Mouse (Mus musculus): ENCODE data around the gene Hnrnpab. TPM values are rescaled to one million over a fixed set of nuclear protein-coding genes. Genes with fewer than 3 reads are reported as not detected.
"Not testable (repeated sequence)": the region's sequence is repeated elsewhere in the genome, so short reads cannot be mapped to it uniquely, and the experiment has no call there.

Gene Hnrnpab
- total RNA-seq, 2 experiments from 2014 or later, result 121 to 126 TPM

GRCm38 (mm10) chr11:51635525-51636322 lies 29.1 kb upstream of the Hnrnpab start, which contains the start of gene Rmnd5b:
Rmnd5b (minus strand) TSS chr11:51635896.
- intact Hi-C loops (cut with DNase I), result loop anchor here (5.0 kb wide), 1 partner anchor 52 kb away; the partner anchor contains the start of gene 0610009B22Rik
- DNase-seq (ENCODE audit: low spot score in 2 of 2), result peak; percentile 95 to 97

- no peak for DNase-seq (ENCODE audit: low spot score in 2 of 2)
- intact Hi-C loops (cut with DNase I), result loop anchor here (5.0 kb wide), 1 partner anchor 52 kb away; the partner anchor contains the start of gene 0610009B22Rik
Observed at GRCm38 (mm10) chr11:51635127-51635524, 28.5 kb upstream of the Hnrnpab start.

GRCm38 (mm10) chr11:51633721-51634120 lies 27.1 kb upstream of the Hnrnpab start:
- no peak for DNase-seq (ENCODE audit: low spot score in 2 of 2)
- intact Hi-C loops (cut with DNase I), result no loop called here

GRCm38 (mm10) chr11:51633200-51633599 lies 26.6 kb upstream of the Hnrnpab start:
- intact Hi-C loops (cut with DNase I); DNase-seq (ENCODE audit: low spot score in 2 of 2): not testable (repeated sequence)

GRCm38 (mm10) chr11:51632130-51632753 lies 25.6 kb upstream of the Hnrnpab start:
- intact Hi-C loops (cut with DNase I), result no loop called here
- DNase-seq (ENCODE audit: low spot score in 2 of 2), result no peak

- intact Hi-C loops (cut with DNase I), result no loop called here
- DNase-seq (ENCODE audit: low spot score in 2 of 2), result peak; percentile 64 to 72
Observed at GRCm38 (mm10) chr11:51629651-51630314, 23.1 kb upstream of the Hnrnpab start.

- intact Hi-C loops (cut with DNase I), result no loop called here
- DNase-seq (ENCODE audit: low spot score in 2 of 2), result no peak
Observed at GRCm38 (mm10) chr11:51627907-51628306, 21.3 kb upstream of the Hnrnpab start.

GRCm38 (mm10) chr11:51627425-51627824 lies 20.8 kb upstream of the Hnrnpab start:
- peak in 1 of 2 experiments; percentile 44 for DNase-seq (ENCODE audit: low spot score in 2 of 2)
- intact Hi-C loops (cut with DNase I), result no loop called here

GRCm38 (mm10) chr11:51625187-51625820 lies 18.7 kb upstream of the Hnrnpab start:
- DNase-seq (ENCODE audit: low spot score in 2 of 2), result no peak
- intact Hi-C loops (cut with DNase I), result no loop called here

- intact Hi-C loops (cut with DNase I), result no loop called here
- peak; percentile 77 to 82 for DNase-seq (ENCODE audit: low spot score in 2 of 2)
Observed at GRCm38 (mm10) chr11:51622971-51623491, 16.4 kb upstream of the Hnrnpab start.

- no peak for DNase-seq (ENCODE audit: low spot score in 2 of 2)
- intact Hi-C loops (cut with DNase I), result no loop called here
Observed at GRCm38 (mm10) chr11:51621776-51622175, 15.1 kb upstream of the Hnrnpab start.

- DNase-seq (ENCODE audit: low spot score in 2 of 2), result no peak
- intact Hi-C loops (cut with DNase I), result no loop called here
Observed at GRCm38 (mm10) chr11:51620084-51620483, 13.4 kb upstream of the Hnrnpab start.

GRCm38 (mm10) chr11:51619409-51620060 lies 12.9 kb upstream of the Hnrnpab start, which contains the start of gene Nhp2:
Nhp2 (plus strand) TSS chr11:51619735.
- DNase-seq (ENCODE audit: low spot score in 2 of 2), result peak; percentile 85 to 86
- intact Hi-C loops (cut with DNase I), result no loop called here

- intact Hi-C loops (cut with DNase I), result no loop called here
- no peak for DNase-seq (ENCODE audit: low spot score in 2 of 2)
Observed at GRCm38 (mm10) chr11:51618894-51619408, 12.3 kb upstream of the Hnrnpab start.

- intact Hi-C loops (cut with DNase I), result loop anchor here (1.0 kb wide), 1 partner anchor 64 kb away; no protein-coding TSS in a partner anchor
- DNase-seq (ENCODE audit: low spot score in 2 of 2), result peak; percentile 44 to 69
Observed at GRCm38 (mm10) chr11:51617693-51618092, 11.0 kb upstream of the Hnrnpab start.

- DNase-seq (ENCODE audit: low spot score in 2 of 2); intact Hi-C loops (cut with DNase I): not testable (repeated sequence)
Observed at GRCm38 (mm10) chr11:51616113-51616512, 9.5 kb upstream of the Hnrnpab start.

GRCm38 (mm10) chr11:51615601-51616000 lies 9.0 kb upstream of the Hnrnpab start:
- intact Hi-C loops (cut with DNase I), result no loop called here
- peak in 1 of 2 experiments; percentile 31 for DNase-seq (ENCODE audit: low spot score in 2 of 2)

GRCm38 (mm10) chr11:51615129-51615528 lies 8.5 kb upstream of the Hnrnpab start:
- intact Hi-C loops (cut with DNase I), result no loop called here
- no peak for DNase-seq (ENCODE audit: low spot score in 2 of 2)

GRCm38 (mm10) chr11:51614256-51614655 lies 7.6 kb upstream of the Hnrnpab start:
- intact Hi-C loops (cut with DNase I), result no loop called here
- no peak for DNase-seq (ENCODE audit: low spot score in 2 of 2)
